Mouse (Mus musculus) bone marrow macrophage, adult 2 months (primary cell): ENCODE measurements around the gene Cd47. TPM values are rescaled to one million over a fixed set of nuclear protein-coding genes. Genes with fewer than 3 reads are reported as not detected.

Experiments
- H3K27ac ChIP-seq: 2 replicates; pipeline ENCODE4 v1.5.1; 2012; ENCODE audit warnings: low read depth, low read length; ENCODE audit not compliant: insufficient read depth
- H3K4me1 ChIP-seq: 2 replicates; pipeline ENCODE4 v1.6.1; 2012; ENCODE audit warnings: low read length; ENCODE audit not compliant: control insufficient read depth, insufficient read depth
- H3K4me3 ChIP-seq: 2 replicates; pipeline ENCODE4 v1.5.1; 2012; ENCODE audit warnings: mild to moderate bottlenecking, low read length, moderate library complexity; ENCODE audit not compliant: insufficient read depth
- CTCF ChIP-seq: IDR thresholded peaks from 2 replicates; pipeline ENCODE4 v1.5.1; 2012; ENCODE audit warnings: low read depth, mild to moderate bottlenecking, low read length, moderate library complexity
- POLR2A ChIP-seq: IDR thresholded peaks from 2 replicates; pipeline ENCODE4 v1.6.1; 2012; ENCODE audit warnings: mild to moderate bottlenecking, low read depth, low read length, borderline replicate concordance
- polyA plus RNA-seq: library from polyadenylated mRNA; stranded (reverse); fragments of >200 nt; gene quantifications from 2 replicates; pipeline ENCODE4 v1.2.4, GENCODE M21; 2012; ENCODE audit not compliant: missing spikeins, insufficient read depth, insufficient read length

Gene Cd47
- polyA plus RNA-seq, 1 experiment, result 310 TPM

GRCm38 (mm10) chr16:49848651-49849050, 48.3 kb downstream of the Cd47 start:
- Histone ChIP-seq H3K4me1 (peaks cover 18% of the 10 kb centered on the region), H3K27ac (no peak overlapping the region), H3K4me3 (no peak overlapping the region)
- TF ChIP-seq POLR2A, result no peak
- TF ChIP-seq CTCF, result no peak

GRCm38 (mm10) chr16:49852940-49853339, 52.6 kb downstream of the Cd47 start:
- H3K27ac ChIP-seq, result peak overlapping the region; percentile 11; the same call in 1 of the 2 replicates
- peaks cover 21% of the 10 kb centered on the region for H3K4me1 ChIP-seq
- no peak for TF ChIP-seq CTCF
- no peak for TF ChIP-seq POLR2A
- H3K4me3 ChIP-seq, result no peak overlapping the region

GRCm38 (mm10) chr16:49853633-49854032, 53.3 kb downstream of the Cd47 start:
- Histone ChIP-seq H3K4me1 (peaks cover 21% of the 10 kb centered on the region), H3K27ac (no peak overlapping the region; the same call in 1 of the 2 replicates), H3K4me3 (no peak overlapping the region)
- no peak for TF ChIP-seq POLR2A
- TF ChIP-seq CTCF, result no peak

GRCm38 (mm10) chr16:49854194-49854593, 53.9 kb downstream of the Cd47 start:
- H3K4me3 ChIP-seq, result peak overlapping the region; percentile 2; the same call in 1 of the 2 replicates
- peak overlapping the region; percentile 89 for H3K27ac ChIP-seq
- TF ChIP-seq POLR2A, result no peak
- no peak for TF ChIP-seq CTCF
- peaks cover 26% of the 10 kb centered on the region for H3K4me1 ChIP-seq

- peak; percentile 39; the same call in 1 of the 2 replicates for TF ChIP-seq CTCF
- TF ChIP-seq POLR2A, result no peak
- Histone ChIP-seq H3K27ac (peak overlapping the region; percentile 89), H3K4me1 (peaks cover 35% of the 10 kb centered on the region), H3K4me3 (peak overlapping the region; percentile 63)
These were observed 54.9 kb downstream of the Cd47 start for GRCm38 (mm10) chr16:49854931-49855835.

- Histone ChIP-seq H3K4me1 (peaks cover 35% of the 10 kb centered on the region), H3K4me3 (peak overlapping the region; percentile 63), H3K27ac (peak overlapping the region; percentile 89)
- TF ChIP-seq POLR2A (no peak), CTCF (no peak)
These were observed 55.6 kb downstream of the Cd47 start for GRCm38 (mm10) chr16:49855836-49856503.

GRCm38 (mm10) chr16:49856661-49857060, 56.3 kb downstream of the Cd47 start:
- TF ChIP-seq CTCF, result no peak
- TF ChIP-seq POLR2A, result no peak
- Histone ChIP-seq H3K4me3 (peak overlapping the region; percentile 63), H3K27ac (peak overlapping the region; percentile 89), H3K4me1 (peaks cover 35% of the 10 kb centered on the region)

GRCm38 (mm10) chr16:49857504-49858160, 57.3 kb downstream of the Cd47 start:
- TF ChIP-seq POLR2A (no peak), CTCF (no peak)
- peak overlapping the region; percentile 90 for H3K27ac ChIP-seq
- peaks cover 29% of the 10 kb centered on the region for H3K4me1 ChIP-seq
- peak overlapping the region; percentile 71 for H3K4me3 ChIP-seq

- TF ChIP-seq POLR2A, result no peak
- TF ChIP-seq CTCF, result no peak
- Histone ChIP-seq H3K4me3 (peak overlapping the region; percentile 71), H3K27ac (peak overlapping the region; percentile 90), H3K4me1 (peaks cover 25% of the 10 kb centered on the region)
These were observed 58.0 kb downstream of the Cd47 start for GRCm38 (mm10) chr16:49858161-49858906.
